Mouse (Mus musculus) stomach, postnatal 0 days (tissue): ENCODE measurements at regions not wholly inside any gene's neighbourhood (a gene's known extent, or its start where the extent isn't known, plus 50 kb on each side); places are given as distances from the start of the nearest gene placed in this dataset.

Experiments
- CTCF ChIP-seq: IDR thresholded peaks from 2 replicates; pipeline ENCODE4 v1.5.1; 2016; ENCODE audit warnings: antibody characterized with exemption, low read depth, mild to moderate bottlenecking, moderate library complexity
- EP300 ChIP-seq: optimal IDR thresholded peaks from 2 replicates; pipeline ENCODE3; 2016; ENCODE audit warnings: antibody characterized with exemption

DNA sequence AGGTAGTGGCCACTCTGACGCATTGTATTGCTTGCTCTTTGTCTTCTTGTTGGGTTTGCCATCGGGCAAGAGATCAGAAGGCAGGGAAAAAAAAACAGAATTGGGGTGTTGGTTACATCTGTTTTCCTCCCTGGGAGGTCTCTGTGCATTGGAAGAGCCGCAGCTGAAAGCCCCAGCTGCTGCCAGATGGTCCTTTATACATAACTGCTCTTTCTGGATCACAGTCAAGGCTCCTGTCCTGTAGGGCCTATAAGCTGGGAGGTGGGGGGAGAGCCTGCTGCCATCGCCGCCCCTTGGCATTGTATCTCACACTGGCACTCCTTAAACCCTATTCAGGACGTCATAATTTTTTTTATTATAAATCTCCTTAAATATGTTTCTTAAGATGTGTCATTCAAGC is 101.9 kb upstream of the Rnd3 start:
- no peak for TF ChIP-seq CTCF
- no peak for TF ChIP-seq EP300
